Mouse (Mus musculus): Measurements from ENCODE around the gene Tcf25. TPM values are rescaled to one million over a fixed set of nuclear protein-coding genes. Genes with fewer than 3 reads are reported as not detected.

Gene Tcf25
- total RNA-seq, 2 experiments from 2014 or later, result 161 to 167 TPM

DNA sequence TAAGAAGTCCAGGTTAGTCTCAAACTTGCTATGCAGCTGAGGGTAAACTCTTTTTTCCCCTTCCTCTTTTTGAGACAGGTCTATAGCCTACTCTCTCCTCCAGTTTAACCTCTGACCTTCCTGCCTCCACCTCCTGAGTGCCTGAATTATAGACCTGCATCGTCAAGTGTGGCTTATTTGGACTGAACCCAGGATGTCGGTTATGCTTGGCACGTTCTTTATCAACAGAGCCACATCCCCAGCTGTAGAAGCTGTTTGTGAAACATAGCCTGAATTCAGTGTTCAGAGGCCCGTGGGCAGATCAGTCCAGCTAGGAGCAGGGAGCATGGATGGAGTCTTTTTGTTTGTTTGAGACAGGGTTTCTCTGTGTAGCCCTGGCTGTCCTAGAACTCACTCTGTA is 78.6 kb downstream of the Tcf25 start:
- DNase-seq, result no peak
- intact Hi-C loops (cut with DNase I), result no loop called here

DNA sequence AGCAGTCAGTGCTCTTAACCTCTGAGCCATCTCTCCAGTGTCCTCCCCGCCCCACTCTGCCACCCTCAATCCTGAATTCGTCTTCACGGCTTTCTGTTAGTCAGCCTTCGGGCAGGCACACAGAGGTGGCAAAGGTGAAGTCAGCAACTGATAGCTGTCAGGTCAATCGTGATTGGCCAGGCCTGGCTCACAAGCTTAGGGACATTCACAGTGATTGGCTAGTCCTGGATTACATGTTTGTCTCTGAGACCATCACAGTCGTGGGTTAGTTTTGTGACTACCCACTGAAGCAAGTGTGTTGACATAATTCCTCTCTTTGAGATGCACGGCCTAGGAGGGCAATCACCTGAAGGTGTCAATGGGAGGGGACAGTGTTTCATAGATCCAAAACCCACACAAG is 79.7 kb downstream of the Tcf25 start:
- intact Hi-C loops (cut with DNase I), result no loop called here
- DNase-seq, result no peak

Other genes starting within 250 kb of the Tcf25 start
- gene Sult5a1, start 215.4 kb upstream of the Tcf25 start, total RNA-seq (2021), result 1 to 10 TPM; 1.3 to 2.3 TPM
- 10 to 100 TPM in 1 of 2 experiments, 1 to 10 TPM in 1; 9.6 to 29.0 TPM for gene Dpep1, start 187.5 kb upstream of the Tcf25 start, total RNA-seq (2021)
- 10 to 100 TPM; 64.2 to 82.9 TPM for gene Chmp1a, start 161.0 kb upstream of the Tcf25 start, total RNA-seq (2021)
- gene Spata33, start 160.9 kb upstream of the Tcf25 start, total RNA-seq (2021), result 10 to 100 TPM; 42.9 to 48.5 TPM
- gene Cdk10, start 148.9 kb upstream of the Tcf25 start, total RNA-seq (2021), result 10 to 100 TPM; 26.4 to 27.9 TPM
- 1 to 10 TPM; 6.4 to 6.8 TPM for gene Spata2l, start 137.5 kb upstream of the Tcf25 start, total RNA-seq (2021)
- 10 to 100 TPM; 10.7 to 12.1 TPM for gene Zfp276, start 119.6 kb upstream of the Tcf25 start, total RNA-seq (2021)
- 10 to 100 TPM; 22.9 to 27.0 TPM for gene Vps9d1, start 119.4 kb upstream of the Tcf25 start, total RNA-seq (2021)
- 1 to 10 TPM; 6.5 to 7.4 TPM for gene Fanca, start 55.2 kb upstream of the Tcf25 start, total RNA-seq (2021)
- under 1 TPM; 0.26 to 0.32 TPM for gene Spire2, start 41.0 kb upstream of the Tcf25 start, total RNA-seq (2021)
- gene Mc1r, start 33.4 kb downstream of the Tcf25 start, total RNA-seq (2021), result not detected
- gene Tubb3, start 37.7 kb downstream of the Tcf25 start, total RNA-seq (2021), result under 1 TPM; 0.55 to 0.98 TPM
- gene Def8, start 49.8 kb downstream of the Tcf25 start, total RNA-seq (2021), result 10 to 100 TPM; 57.2 to 65.2 TPM
- 10 to 100 TPM; 62.7 to 66.3 TPM for gene Afg3l1, start 104.2 kb downstream of the Tcf25 start, total RNA-seq (2021)
- gene Dbndd1, start 141.7 kb downstream of the Tcf25 start, total RNA-seq (2021), result not detected
- 1 to 10 TPM; 6.1 to 7.1 TPM for gene Gas8, start 145.1 kb downstream of the Tcf25 start, total RNA-seq (2021)